Mouse (Mus musculus): Measurements from ENCODE around the gene Ankrd12. TPM values are rescaled to one million over a fixed set of nuclear protein-coding genes. Genes with fewer than 3 reads are reported as not detected.
A peak's percentile ranks its signal among the peaks of the same experiment; 100 is the strongest.

The Ankrd12 gene
- 10 to 100 TPM; 18.3 to 19.8 TPM for total RNA-seq (2021)
- long read RNA-seq, experiment 1, partial matches to known transcripts: 0 of 1 reads
- long read RNA-seq, experiment 1, other reads (novel, unspliced or antisense): 1 of 1 reads
- long read RNA-seq, experiment 2, partial matches to known transcripts: 1 of 5 reads
- long read RNA-seq, experiment 2, other reads (novel, unspliced or antisense): 1 of 5 reads

DNA sequence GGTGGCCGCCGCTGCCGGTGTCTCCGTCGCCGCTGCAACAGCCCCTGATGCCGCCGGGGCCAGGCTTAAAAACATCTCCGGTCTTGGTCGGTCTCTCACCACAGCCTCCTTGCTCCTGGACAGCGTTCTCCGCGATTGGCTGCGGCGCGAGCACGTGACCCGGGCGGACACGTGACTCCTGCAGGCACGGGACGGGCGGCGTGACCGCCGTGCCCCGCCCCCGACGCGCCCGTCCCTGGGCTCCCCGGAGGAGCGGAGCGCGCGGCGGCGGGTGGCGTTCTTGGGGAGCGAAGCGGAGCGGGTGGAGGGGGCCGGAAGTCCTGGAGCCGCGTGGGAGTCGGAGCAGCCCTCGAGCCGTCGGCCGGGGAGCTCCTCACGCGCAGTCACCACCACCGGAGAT lies at the start of gene Ankrd12:
Ankrd12 (minus strand) TSS at position 156 of the 400 bp plus-strand sequence.
- DNase-seq: peak; percentile 97 to 98

DNA sequence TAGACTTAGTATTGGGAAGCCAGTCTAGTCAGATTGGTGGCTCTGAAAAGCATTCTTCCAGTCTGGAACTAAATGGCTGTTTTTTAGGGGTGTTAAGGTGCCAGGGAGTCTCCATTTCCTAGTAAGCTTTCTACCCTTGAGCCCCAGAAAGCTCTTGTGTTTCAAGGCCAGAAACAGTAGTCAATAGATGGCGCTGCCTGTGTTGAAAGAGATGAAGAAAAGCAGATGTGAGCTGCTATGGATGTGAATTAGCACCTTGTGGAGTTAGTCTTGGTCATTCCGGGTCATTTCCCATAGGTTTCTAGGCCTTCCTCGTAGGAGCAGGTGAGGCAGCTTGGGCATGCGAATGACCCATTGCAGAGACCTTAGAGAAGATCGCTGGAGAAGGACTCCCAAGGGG lies 48.3 kb upstream of the Ankrd12 start:
- DNase-seq: no peak

DNA sequence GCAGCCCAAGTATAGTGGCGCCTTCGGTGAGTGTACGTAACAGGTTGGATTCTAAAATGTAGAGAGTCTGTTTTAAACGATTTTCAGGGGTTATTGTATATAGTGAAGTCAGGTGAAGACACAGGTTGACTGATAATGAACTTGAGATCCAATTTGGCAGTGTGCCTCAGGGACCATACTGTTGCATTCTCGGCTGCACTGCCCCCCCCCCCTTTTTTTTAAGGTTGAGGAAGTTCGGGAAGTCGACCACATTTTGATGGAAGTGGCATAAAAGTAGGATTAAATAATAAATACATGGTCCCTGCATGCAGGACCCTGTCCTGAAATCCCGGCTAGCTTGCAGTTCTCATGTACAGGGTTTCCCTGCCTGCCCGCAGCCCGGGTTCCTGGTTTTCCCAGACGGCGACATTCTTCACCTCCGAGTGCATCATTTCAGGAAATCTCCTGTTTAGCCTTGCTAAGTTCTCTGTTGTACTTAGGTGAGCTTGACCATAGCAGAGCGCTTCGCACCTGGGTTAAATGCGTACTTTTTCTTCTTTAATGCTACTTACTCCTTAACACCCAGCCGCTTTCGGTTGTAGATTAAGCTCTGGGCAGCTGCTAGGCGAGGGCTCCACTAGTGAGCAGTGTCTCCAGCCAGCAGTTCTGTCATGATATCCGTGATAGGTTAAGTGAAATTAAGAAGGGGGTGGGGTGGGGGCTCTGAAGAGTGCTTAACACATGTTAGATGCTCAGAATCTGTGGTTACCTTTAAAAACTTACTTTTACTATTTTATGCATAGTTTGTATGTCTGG lies 47.1 kb upstream of the Ankrd12 start:
- DNase-seq: peak in 1 of 2 experiments; percentile 20

GRCm38 (mm10) chr17:66123066-66123815 lies 46.4 kb upstream of the Ankrd12 start, which contains the start of gene Ddx11:
Ddx11 (plus strand) TSS chr17:66123520.
- peak; percentile 93 to 98 for DNase-seq

DNA sequence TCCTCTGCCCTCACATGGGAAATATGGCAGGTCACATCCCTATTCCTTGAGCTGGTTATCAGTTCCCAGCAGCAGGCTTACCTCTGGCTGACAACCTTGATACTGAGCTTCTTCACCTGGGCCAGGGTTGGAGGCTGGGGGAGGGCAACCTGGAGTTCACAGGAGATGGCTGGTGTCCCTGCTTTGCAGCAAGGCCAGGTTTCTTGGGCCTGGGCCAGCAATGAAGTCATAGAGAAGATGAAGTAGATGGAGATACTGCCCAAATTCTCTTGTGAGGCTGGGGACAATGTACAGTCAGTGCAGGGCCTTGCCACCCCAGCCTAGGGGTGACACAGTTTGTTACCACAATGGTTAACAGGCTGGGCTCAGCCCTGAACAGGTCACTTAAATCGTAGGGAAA lies 43.8 kb upstream of the Ankrd12 start:
- DNase-seq: no peak

GRCm38 (mm10) chr17:66118991-66119390 lies 42.1 kb upstream of the Ankrd12 start:
- no peak for DNase-seq

GRCm38 (mm10) chr17:66112166-66112565 lies 35.3 kb upstream of the Ankrd12 start:
- no peak for DNase-seq

GRCm38 (mm10) chr17:66111402-66111959 lies 34.6 kb upstream of the Ankrd12 start, which contains the start of gene Washc1:
Washc1 (plus strand) TSS chr17:66111545.
- DNase-seq: peak; percentile 92 to 93

DNA sequence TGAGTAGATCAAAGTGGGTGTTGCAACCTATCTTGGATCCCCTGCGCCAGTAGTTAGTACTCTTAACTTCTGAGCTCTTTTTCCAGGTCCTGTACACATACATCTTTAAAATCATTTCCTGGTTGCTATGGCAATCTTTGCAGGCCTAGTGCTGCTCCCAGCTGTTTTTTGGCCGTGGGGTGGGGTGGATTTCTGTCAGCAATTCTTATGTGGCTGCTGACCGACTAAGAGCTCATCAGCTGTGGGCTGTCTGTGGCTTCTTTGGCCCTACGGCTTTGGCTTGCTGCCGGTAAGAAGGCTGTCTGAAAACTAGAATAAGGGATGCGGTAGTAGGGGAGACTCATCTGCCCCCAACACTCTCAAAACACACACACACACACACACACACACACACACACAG lies 33.9 kb upstream of the Ankrd12 start:
- peak; percentile 30 to 34 for DNase-seq

- DNase-seq: no peak
Observed at GRCm38 (mm10) chr17:66108198-66108597, 31.3 kb upstream of the Ankrd12 start.

DNA sequence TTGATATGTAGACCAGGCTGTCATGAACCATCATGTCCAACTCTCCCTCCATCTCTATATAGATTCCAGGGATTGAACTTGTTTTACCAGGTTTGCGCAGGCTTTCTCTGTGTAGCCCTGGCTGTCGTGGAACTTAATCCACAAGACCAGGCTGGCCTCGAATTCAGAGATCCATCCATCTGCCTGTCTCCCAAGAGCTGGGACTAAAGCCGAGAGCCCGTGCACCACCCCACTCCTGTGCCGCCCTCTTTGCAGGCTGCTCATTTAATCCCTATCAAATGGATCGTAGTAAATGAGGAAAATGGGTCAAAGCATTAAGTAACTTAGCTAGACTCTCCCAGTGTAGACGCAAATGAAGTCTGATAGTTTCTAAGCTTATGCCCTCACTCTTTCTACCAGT lies 30.6 kb upstream of the Ankrd12 start:
- no peak for DNase-seq

DNA sequence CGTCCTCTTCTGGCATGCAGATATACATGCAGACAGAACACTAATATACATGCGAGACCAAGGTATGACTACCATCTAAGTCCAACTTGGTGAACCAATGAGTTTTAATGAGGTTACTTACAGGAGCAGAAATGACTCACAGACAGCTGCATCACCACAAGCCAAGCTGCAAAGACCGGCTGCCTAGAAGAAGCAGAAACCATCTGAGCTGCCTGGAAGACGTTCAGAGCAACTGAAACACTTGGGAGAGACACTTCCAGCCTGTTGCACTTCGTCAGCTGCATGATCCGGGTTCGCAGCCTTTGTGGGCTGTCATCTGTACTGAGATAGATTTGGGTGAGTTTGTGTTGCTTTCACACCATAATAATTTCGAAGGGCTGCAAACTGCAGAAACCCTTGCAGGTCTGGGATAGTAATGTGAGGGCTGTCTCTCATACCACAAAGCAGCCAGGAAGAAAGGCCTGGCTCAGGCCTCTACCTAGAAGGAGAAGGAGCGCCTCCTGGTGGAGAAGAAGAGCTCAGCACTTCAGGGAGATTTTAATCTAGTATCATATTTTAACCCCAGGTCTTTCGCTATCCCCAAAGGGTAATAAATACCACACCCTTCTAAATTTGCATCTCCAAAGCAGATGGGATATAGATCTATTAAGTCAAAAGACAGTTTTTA lies 29.8 kb upstream of the Ankrd12 start:
- DNase-seq: peak; percentile 64 to 83

- DNase-seq: no peak
Observed at GRCm38 (mm10) chr17:66104076-66104475, 27.2 kb upstream of the Ankrd12 start.

- DNase-seq: peak; percentile 93 to 95
Observed at GRCm38 (mm10) chr17:66101380-66102330, 24.8 kb upstream of the Ankrd12 start, which contains the start of gene Ndufv2. Ndufv2 (minus strand) TSS chr17:66101559.

- peak in 1 of 2 experiments; percentile 34 for DNase-seq
Observed at GRCm38 (mm10) chr17:66100566-66101379, 23.9 kb upstream of the Ankrd12 start.

DNA sequence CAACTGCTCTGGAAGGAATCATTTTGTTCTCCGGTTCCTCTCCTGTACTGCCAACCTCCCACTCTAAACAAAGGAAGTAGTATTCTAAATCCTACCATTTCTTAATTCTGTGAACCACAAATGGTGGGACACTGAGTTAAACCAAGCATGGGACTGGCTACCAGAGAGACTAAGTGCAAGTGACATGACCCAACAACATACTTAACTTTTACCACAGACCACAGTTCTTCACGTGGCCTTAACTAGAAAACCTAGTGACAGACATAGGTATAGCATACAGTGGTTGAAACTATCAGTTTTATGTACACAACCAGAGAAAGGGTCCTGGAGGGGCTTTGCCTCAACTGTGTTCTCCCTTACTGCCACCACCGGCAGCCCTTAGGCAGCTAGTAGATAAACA lies 15.8 kb upstream of the Ankrd12 start:
- DNase-seq: no peak

DNA sequence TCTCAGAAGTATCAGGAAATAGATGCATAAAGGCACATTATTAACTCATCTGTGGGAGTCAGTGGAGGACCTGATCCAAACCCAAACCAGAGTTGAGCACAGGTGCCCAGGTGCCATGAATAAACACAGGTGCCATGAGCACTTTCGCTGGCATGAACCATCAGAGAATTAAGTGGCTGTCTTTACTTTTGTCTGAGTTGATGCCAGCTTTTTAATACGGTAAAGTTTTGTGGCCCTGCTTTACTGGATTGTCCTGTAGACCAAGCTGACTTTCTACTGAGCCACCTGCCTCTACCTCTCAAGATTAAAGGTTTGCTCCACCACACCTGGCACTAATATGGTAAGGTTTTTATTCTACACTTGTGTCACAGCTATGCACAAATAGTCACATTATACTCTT lies 15.2 kb upstream of the Ankrd12 start:
- no peak for DNase-seq

- no peak for DNase-seq
Observed at GRCm38 (mm10) chr17:66091392-66091791, 14.5 kb upstream of the Ankrd12 start.

DNA sequence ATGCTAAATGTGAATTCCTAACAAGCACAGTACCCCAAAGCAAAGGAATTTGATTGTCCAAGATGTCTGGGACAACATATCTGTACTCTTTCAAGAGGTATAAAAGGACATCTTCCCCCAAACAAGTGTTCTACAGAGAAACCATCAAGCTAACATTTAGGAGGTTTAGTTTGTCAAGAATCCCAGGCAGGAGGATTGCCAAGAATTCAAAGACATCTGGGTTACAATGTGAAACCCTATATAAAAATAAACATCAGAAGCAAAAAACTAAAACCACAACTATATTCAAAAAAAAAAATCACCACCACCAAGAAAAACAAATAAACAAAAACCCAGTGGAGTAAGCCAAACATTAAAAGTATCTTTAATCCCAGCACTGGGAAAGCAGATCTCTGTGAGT lies 13.4 kb upstream of the Ankrd12 start:
- no peak for DNase-seq

GRCm38 (mm10) chr17:66085038-66085437 lies 8.1 kb upstream of the Ankrd12 start:
- no peak for DNase-seq
